Mouse (Mus musculus): Measurements from ENCODE around the gene Ctxn1. TPM values are rescaled to one million over a fixed set of nuclear protein-coding genes. Genes with fewer than 3 reads are reported as not detected.

The Ctxn1 gene
- polyA plus RNA-seq, 1 experiment from 2014 or later: 210 TPM

DNA sequence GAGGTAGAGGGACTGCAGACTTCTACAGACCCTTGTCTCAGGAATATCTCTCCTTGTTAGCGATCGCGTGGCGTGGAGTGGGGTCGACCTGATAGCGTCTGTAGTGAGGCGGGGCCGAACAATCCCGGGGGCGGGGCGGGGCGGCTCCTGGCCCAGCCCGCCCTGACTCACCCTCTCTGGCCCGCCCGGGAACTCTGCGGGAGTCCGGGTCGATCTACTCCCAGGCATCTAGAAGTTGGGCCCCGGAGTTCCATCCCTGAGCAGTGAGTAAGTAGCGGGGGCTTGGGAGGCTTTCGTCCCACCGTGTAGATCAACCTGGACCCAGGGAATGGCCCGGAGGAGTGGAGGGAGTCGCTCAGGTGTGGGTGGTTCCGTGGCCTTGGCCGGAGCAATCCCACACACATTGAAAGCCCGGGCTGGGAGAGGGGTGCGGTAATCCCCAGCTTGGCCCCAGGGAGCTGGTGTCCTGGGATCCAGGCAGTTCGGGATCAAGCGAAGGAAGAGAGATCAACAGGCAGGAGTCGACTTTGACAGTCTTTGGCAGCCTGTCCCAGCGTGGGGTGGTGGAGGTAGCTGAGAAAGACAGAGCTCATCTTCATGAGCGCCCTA lies 32.2 kb downstream of the Ctxn1 start, which contains the start of gene Lrrc8e:
Lrrc8e (plus strand) TSS at position 89 of the 609 bp plus-strand sequence.
- Histone ChIP-seq H3K4me1 (ENCODE audit: control insufficient read depth, insufficient read depth, low read length) (peaks cover 4% of the 10 kb centered on the region; the same call in 1 of the 2 replicates), H3K27me3 (ENCODE audit: control insufficient read depth, insufficient read depth, low read length) (peaks cover 10% of the 10 kb centered on the region; the same call in 1 of the 2 replicates)
- WGBS: 4% methylated on average over 33 of the region's 33 CpGs

DNA sequence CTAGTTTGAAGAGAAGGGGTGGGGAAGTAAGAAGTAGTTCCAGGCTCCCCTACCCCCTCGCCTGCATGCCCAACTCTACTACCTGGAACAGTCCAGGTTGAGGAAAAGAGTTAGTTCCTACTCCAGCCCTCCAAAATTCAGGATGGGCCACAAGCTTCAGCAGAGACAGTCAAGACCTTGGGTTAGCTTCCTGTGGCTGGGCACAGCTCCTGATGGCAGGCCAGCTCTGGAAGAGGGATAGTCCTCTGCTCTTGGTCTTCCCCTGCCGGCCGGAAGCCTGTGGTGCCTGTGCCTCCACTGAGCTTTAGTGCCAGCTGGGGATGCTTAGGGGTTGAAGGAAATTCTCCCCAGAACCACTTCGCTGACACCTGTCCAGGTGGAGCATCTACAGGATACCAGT lies 32.8 kb downstream of the Ctxn1 start:
- DNase-seq: no peak
- WGBS: 20% methylated on average over 4 of the region's 4 CpGs
- H3K4me2 ChIP-seq (ENCODE audit: low read length): peak overlapping the region; percentile 35

More for the DNA sequence above, 32.2 kb downstream of the Ctxn1 start, which contains the start of gene Lrrc8e:
- no peaks in the 10 kb centered on the region for H3K36me3 ChIP-seq (ENCODE audit: control insufficient read depth, insufficient read depth, low read length)
- H3K4me3 ChIP-seq (replicated peaks; ENCODE audit: low read depth, low read length): no peak within 1 kb of the TSS
- no peaks in the 10 kb centered on the region for H3K9me3 ChIP-seq (ENCODE audit: control insufficient read depth, low read length)
- no peak within 1 kb of the TSS for H3K27ac ChIP-seq (replicated peaks; ENCODE audit: low read depth, low read length)
- ATAC-seq (ENCODE audit: low FRiP score, low TSS enrichment): no peak
- H3K9ac ChIP-seq (replicated peaks; ENCODE audit: low read length): no peak within 1 kb of the TSS
- no peak for DNase-seq
- H3K4me2 ChIP-seq (ENCODE audit: low read length): peak within 1 kb of the TSS; percentile 35

DNA sequence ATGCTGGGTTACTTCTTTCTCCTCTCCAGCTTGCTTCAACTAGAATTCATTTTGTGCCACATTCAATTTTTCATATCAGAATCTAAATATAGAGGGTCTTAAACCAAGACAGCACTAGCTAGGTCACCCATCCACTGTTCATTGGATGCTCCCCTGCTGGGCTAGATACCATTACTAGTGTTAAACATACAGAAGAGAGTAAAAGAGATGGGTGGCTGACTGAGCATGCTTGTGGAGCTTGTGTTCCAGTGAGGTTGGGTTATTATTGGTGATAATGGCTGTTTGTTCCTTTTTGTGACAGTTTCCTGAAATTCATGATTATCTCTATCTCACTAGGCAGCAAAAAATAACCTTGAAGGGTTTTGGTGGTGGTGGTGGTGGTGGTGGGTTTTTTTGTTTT lies 37.0 kb downstream of the Ctxn1 start:
- no peak overlapping the region for H3K4me2 ChIP-seq (ENCODE audit: low read length)
- H3K27ac ChIP-seq (replicated peaks; ENCODE audit: low read depth, low read length): no peak overlapping the region
- ATAC-seq (ENCODE audit: low FRiP score, low TSS enrichment) (no peak), DNase-seq (no peak)
- H3K4me3 ChIP-seq (replicated peaks; ENCODE audit: low read depth, low read length): no peak overlapping the region
- no peak overlapping the region for H3K9ac ChIP-seq (replicated peaks; ENCODE audit: low read length)
- peaks cover 5% of the 10 kb centered on the region; the same call in 1 of the 2 replicates for H3K27me3 ChIP-seq (ENCODE audit: control insufficient read depth, insufficient read depth, low read length)
- H3K36me3 ChIP-seq (ENCODE audit: control insufficient read depth, insufficient read depth, low read length): no peaks in the 10 kb centered on the region
- H3K9me3 ChIP-seq (ENCODE audit: control insufficient read depth, low read length): no peaks in the 10 kb centered on the region
- H3K4me1 ChIP-seq (ENCODE audit: control insufficient read depth, insufficient read depth, low read length): peaks cover 10% of the 10 kb centered on the region

More for the DNA sequence above, 32.8 kb downstream of the Ctxn1 start:
- Histone ChIP-seq H3K36me3 (ENCODE audit: control insufficient read depth, insufficient read depth, low read length) (no peaks in the 10 kb centered on the region), H3K4me3 (replicated peaks; ENCODE audit: low read depth, low read length) (no peak overlapping the region), H3K9ac (replicated peaks; ENCODE audit: low read length) (no peak overlapping the region), H3K4me1 (ENCODE audit: control insufficient read depth, insufficient read depth, low read length) (peaks cover 4% of the 10 kb centered on the region; the same call in 1 of the 2 replicates), H3K27me3 (ENCODE audit: control insufficient read depth, insufficient read depth, low read length) (peaks cover 10% of the 10 kb centered on the region; the same call in 1 of the 2 replicates), H3K27ac (replicated peaks; ENCODE audit: low read depth, low read length) (no peak overlapping the region), H3K9me3 (ENCODE audit: control insufficient read depth, low read length) (no peaks in the 10 kb centered on the region)
- ATAC-seq (ENCODE audit: low FRiP score, low TSS enrichment): no peak

DNA sequence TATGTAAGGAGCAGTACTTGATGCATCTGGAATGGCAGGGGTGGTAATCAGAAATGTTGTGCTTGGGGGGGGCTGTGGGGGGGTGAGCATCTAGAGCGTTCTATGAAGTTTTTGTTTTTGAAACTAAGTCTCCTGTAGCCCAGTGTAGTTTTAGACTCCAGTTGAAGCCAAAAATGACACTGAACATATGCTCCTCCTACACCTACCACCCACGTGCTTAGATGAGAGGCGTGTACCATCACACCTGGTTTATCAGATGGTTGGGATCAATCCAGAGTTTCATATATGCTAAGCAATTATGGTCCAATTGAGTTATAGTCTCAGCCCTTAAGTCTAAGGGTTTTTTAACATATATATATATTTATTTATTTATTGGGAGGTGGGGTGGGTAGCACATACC lies 39.5 kb downstream of the Ctxn1 start:
- ATAC-seq (ENCODE audit: low FRiP score, low TSS enrichment) (no peak), DNase-seq (no peak)
- Histone ChIP-seq H3K9me3 (ENCODE audit: control insufficient read depth, low read length) (no peaks in the 10 kb centered on the region), H3K36me3 (ENCODE audit: control insufficient read depth, insufficient read depth, low read length) (peaks cover 10% of the 10 kb centered on the region), H3K27ac (replicated peaks; ENCODE audit: low read depth, low read length) (no peak overlapping the region), H3K9ac (replicated peaks; ENCODE audit: low read length) (no peak overlapping the region), H3K4me1 (ENCODE audit: control insufficient read depth, insufficient read depth, low read length) (peaks cover 20% of the 10 kb centered on the region), H3K27me3 (ENCODE audit: control insufficient read depth, insufficient read depth, low read length) (no peaks in the 10 kb centered on the region), H3K4me2 (ENCODE audit: low read length) (no peak overlapping the region), H3K4me3 (replicated peaks; ENCODE audit: low read depth, low read length) (no peak overlapping the region)
- WGBS: 99% methylated on average over 3 of the region's 3 CpGs

- no peaks in the 10 kb centered on the region for H3K27me3 ChIP-seq (ENCODE audit: control insufficient read depth, insufficient read depth, low read length)
- DNase-seq (peak; percentile 93), ATAC-seq (ENCODE audit: low FRiP score, low TSS enrichment) (peak; percentile 90)
- H3K4me2 ChIP-seq (ENCODE audit: low read length): peak within 1 kb of the TSS; percentile 96
- peaks cover 13% of the 10 kb centered on the region for H3K36me3 ChIP-seq (ENCODE audit: control insufficient read depth, insufficient read depth, low read length)
- WGBS: under 1% methylated on average over 41 of the region's 44 CpGs
- H3K4me1 ChIP-seq (ENCODE audit: control insufficient read depth, insufficient read depth, low read length): peaks cover 41% of the 10 kb centered on the region
- H3K9ac ChIP-seq (replicated peaks; ENCODE audit: low read length): peak within 1 kb of the TSS; percentile 97
- peak within 1 kb of the TSS; percentile 63 for H3K4me3 ChIP-seq (replicated peaks; ENCODE audit: low read depth, low read length)
- H3K27ac ChIP-seq (replicated peaks; ENCODE audit: low read depth, low read length): peak within 1 kb of the TSS; percentile 93
- H3K9me3 ChIP-seq (ENCODE audit: control insufficient read depth, low read length): no peaks in the 10 kb centered on the region
Measured at GRCm38 (mm10) chr8:4216791-4217621, 42.1 kb downstream of the Ctxn1 start, which contains the start of gene Prr36. Prr36 (minus strand) TSS chr8:4217459.

- Histone ChIP-seq H3K9ac (replicated peaks; ENCODE audit: low read length) (peak overlapping the region; percentile 97), H3K9me3 (ENCODE audit: control insufficient read depth, low read length) (no peaks in the 10 kb centered on the region), H3K4me1 (ENCODE audit: control insufficient read depth, insufficient read depth, low read length) (peaks cover 41% of the 10 kb centered on the region), H3K27ac (replicated peaks; ENCODE audit: low read depth, low read length) (peak overlapping the region; percentile 93), H3K27me3 (ENCODE audit: control insufficient read depth, insufficient read depth, low read length) (no peaks in the 10 kb centered on the region), H3K36me3 (ENCODE audit: control insufficient read depth, insufficient read depth, low read length) (peaks cover 16% of the 10 kb centered on the region), H3K4me3 (replicated peaks; ENCODE audit: low read depth, low read length) (peak overlapping the region; percentile 63), H3K4me2 (ENCODE audit: low read length) (peak overlapping the region; percentile 96)
- 3% methylated on average over 18 of the region's 18 CpGs for WGBS
- ATAC-seq (ENCODE audit: low FRiP score, low TSS enrichment) (peak; percentile 12; the same call in 1 of the 2 replicates), DNase-seq (peak; percentile 35)
Measured at GRCm38 (mm10) chr8:4216296-4216695, 42.8 kb downstream of the Ctxn1 start.

DNA sequence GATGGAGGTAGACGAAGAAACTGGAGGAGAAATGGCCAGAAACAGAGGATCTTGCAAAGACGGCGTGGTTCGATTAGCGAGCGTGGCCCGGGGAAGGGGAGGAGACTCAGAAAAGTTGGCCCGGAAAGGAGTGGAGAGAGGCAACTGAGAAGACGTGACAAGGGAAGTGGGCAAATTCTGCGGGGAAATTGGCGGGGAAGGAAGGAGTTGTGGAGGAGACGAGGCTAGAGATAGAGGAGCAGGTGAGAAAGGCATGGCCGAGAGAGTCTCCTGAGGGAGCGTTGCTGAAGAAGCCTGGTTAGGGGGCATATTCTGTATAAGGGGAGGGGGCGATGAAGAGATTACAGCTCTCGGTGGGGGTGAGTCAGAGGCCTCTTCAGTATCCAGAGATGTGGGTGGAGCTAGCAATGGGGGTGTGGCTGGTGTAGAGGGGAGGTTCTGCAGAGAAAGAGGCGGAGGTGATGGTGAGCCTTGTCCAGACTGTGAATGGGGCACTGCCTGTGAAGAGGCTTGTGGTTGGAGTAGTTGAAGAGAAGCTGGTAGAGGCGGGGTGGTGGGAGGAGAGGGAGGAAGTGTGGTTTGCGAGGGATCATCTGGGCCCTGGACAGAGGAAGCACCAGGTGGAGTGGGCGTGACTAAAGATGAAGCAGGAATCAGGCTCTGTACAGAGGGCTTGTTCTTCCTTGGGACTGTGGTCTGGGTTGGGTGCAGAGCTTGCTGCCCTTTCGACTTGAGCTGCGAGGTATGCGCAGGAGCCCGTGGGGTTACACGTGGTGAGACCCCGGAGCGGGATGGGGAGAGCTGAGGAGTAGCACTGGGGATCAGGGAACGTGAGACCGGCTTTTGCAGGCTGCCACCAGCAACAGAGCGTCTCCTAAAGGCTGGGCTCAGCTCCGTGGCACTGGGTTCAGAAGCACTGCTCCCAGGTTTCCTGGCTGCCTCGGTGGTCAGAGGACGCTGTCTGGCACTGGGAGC lies 44.8 kb downstream of the Ctxn1 start:
- Histone ChIP-seq H3K4me3 (replicated peaks; ENCODE audit: low read depth, low read length) (peak overlapping the region; percentile 46), H3K27ac (replicated peaks; ENCODE audit: low read depth, low read length) (peak overlapping the region; percentile 55), H3K9ac (replicated peaks; ENCODE audit: low read length) (peak overlapping the region; percentile 66), H3K4me1 (ENCODE audit: control insufficient read depth, insufficient read depth, low read length) (peaks cover 41% of the 10 kb centered on the region), H3K9me3 (ENCODE audit: control insufficient read depth, low read length) (no peaks in the 10 kb centered on the region), H3K4me2 (ENCODE audit: low read length) (peak overlapping the region; percentile 96), H3K36me3 (ENCODE audit: control insufficient read depth, insufficient read depth, low read length) (peaks cover 36% of the 10 kb centered on the region), H3K27me3 (ENCODE audit: control insufficient read depth, insufficient read depth, low read length) (no peaks in the 10 kb centered on the region)
- DNase-seq (no peak), ATAC-seq (ENCODE audit: low FRiP score, low TSS enrichment) (no peak)
- WGBS: 16% methylated on average over 33 of the region's 33 CpGs

All from midbrain, embryonic 14.5 days (tissue).